Mouse (Mus musculus) neural tube, embryonic 14.5 days (tissue): ENCODE measurements around the gene Trib3. TPM values are rescaled to one million over a fixed set of nuclear protein-coding genes. Genes with fewer than 3 reads are reported as not detected.

Experiments used
- ATAC-seq: fragments of 200-750 bp; cut with Nextera tagmentation; 2 replicates; pipeline ENCODE4 v1.8.0; 2017; ENCODE audit warnings: low read depth, mild to moderate bottlenecking, moderate TSS enrichment, moderate library complexity
- H3K27ac ChIP-seq: fragments of 300-500 bp; sonication (generic); 2 replicates; pipeline ENCODE4 v1.5.1; 2014; ENCODE audit warnings: low read depth, mild to moderate bottlenecking, control low read depth, low read length, moderate library complexity, mixed read lengths
- H3K27me3 ChIP-seq: fragments of 300-500 bp; sonication (generic); 2 replicates; pipeline ENCODE4 v1.6.1; 2014; ENCODE audit warnings: low read length; ENCODE audit not compliant: control insufficient read depth, insufficient read depth
- H3K36me3 ChIP-seq: fragments of 300-500 bp; sonication (generic); 2 replicates; pipeline ENCODE4 v1.6.1; 2014; ENCODE audit warnings: low read length, mixed read lengths; ENCODE audit not compliant: control insufficient read depth, insufficient read depth
- H3K4me1 ChIP-seq: fragments of 300-500 bp; sonication (generic); 2 replicates; pipeline ENCODE4 v1.6.1; 2014; ENCODE audit warnings: low read length; ENCODE audit not compliant: control insufficient read depth, insufficient read depth
- H3K4me2 ChIP-seq: fragments of 300-500 bp; sonication (generic); 2 replicates; pipeline ENCODE4 v1.6.1; 2014; ENCODE audit warnings: mild to moderate bottlenecking, low read depth, low read length, control low read depth
- H3K4me3 ChIP-seq: fragments of 300-500 bp; sonication (generic); 2 replicates; pipeline ENCODE4 v1.5.1; 2014; ENCODE audit warnings: low read depth, low read length, control low read depth, mixed read lengths
- H3K9ac ChIP-seq: fragments of 300-500 bp; sonication (generic); replicated peaks from 2 replicates; pipeline ENCODE4 v1.6.1; 2014; ENCODE audit warnings: low read depth, mild to moderate bottlenecking, control low read depth, low read length, mixed read lengths
- H3K9me3 ChIP-seq: fragments of 300-500 bp; sonication (generic); 2 replicates; pipeline ENCODE4 v1.6.1; 2016; ENCODE audit warnings: low read length; ENCODE audit not compliant: control insufficient read depth
- WGBS: fragments of 180-500 bp; shearing (Covaris S2); extraction: QIAGEN DNeasy Blood & Tissue Kit; methylation state at CpG from one replicate; pipeline ENCODE4 v1.1.7; 2014; 5-methylcytosine and 5-hydroxymethylcytosine counted together
- polyA plus RNA-seq: library from polyadenylated mRNA; unstranded; fragments of >200 nt; fragmentation: Nextera tagmentation; extraction: Ambion mirVana; gene quantifications from 2 replicates; pipeline ENCODE4 v1.2.1, GENCODE M21; 2014

The Trib3 gene
- polyA plus RNA-seq, 1 experiment from 2014 or later = 1.1 TPM

DNA sequence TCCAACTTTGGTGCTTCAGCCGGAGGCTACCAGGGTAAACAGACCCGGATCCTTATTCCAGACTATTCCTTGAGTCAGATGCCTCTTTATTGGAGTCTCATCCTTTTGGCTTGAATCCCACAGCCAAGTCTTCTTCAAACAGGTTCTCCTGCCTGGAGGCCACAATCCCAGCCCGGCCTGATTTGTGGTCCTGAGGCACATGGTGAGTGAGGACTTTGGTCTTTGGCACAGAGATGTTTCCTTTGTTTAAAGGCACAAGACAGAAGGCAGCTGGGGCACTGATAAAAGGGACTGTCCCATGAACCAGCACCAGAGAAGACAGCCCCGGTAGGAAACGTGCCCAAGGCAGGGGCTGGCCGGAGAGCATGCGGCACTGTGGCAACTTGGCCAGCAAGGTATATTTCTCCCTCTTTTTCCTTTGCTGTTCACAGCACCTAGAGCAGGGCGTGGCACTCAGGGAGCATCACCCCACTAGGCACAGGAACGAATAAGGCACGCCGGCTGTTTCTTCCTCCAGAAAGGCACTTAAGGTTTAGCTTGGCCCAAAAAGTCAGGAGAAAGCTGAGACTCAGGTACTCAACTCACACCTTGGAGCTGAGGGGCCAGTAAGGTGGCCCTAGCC is 6.1 kb downstream of the Trib3 start:
- no peak overlapping the region for H3K4me3 ChIP-seq
- H3K9ac ChIP-seq = no peak overlapping the region
- H3K36me3 ChIP-seq = no peaks in the 10 kb centered on the region
- H3K27ac ChIP-seq = no peak overlapping the region
- H3K4me1 ChIP-seq = no peaks in the 10 kb centered on the region
- H3K4me2 ChIP-seq = no peak overlapping the region
- WGBS = 91% methylated on average over 11 of the region's 11 CpGs
- H3K9me3 ChIP-seq = no peaks in the 10 kb centered on the region
- ATAC-seq = no peak
- no peaks in the 10 kb centered on the region for H3K27me3 ChIP-seq

DNA sequence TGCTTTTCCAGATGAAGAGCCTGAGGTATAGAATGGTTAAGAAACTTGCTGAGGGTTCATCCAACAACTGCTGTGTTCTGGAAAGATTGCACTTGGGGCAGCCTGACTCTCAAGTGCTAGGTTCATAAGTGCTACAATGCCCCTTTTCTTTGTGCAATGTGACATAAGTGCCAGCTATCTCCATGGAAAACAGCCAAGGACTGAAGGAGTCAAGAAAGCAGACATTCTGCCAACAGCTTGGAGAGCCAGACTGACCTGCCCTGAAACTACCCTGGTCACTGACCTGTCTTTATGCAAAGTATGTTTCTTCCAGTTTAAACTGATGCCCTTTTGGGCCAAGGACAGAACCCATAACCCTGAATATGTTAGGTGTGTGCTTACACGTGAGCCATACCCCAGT is 7.0 kb downstream of the Trib3 start:
- ATAC-seq = no peak
- Histone ChIP-seq H3K4me1 (no peaks in the 10 kb centered on the region), H3K9ac (no peak overlapping the region), H3K9me3 (no peaks in the 10 kb centered on the region), H3K27me3 (peaks cover 2% of the 10 kb centered on the region; the same call in 1 of the 2 replicates), H3K36me3 (no peaks in the 10 kb centered on the region), H3K27ac (no peak overlapping the region), H3K4me3 (no peak overlapping the region), H3K4me2 (no peak overlapping the region)
- 70% methylated on average over 1 of the region's 1 CpGs for WGBS

DNA sequence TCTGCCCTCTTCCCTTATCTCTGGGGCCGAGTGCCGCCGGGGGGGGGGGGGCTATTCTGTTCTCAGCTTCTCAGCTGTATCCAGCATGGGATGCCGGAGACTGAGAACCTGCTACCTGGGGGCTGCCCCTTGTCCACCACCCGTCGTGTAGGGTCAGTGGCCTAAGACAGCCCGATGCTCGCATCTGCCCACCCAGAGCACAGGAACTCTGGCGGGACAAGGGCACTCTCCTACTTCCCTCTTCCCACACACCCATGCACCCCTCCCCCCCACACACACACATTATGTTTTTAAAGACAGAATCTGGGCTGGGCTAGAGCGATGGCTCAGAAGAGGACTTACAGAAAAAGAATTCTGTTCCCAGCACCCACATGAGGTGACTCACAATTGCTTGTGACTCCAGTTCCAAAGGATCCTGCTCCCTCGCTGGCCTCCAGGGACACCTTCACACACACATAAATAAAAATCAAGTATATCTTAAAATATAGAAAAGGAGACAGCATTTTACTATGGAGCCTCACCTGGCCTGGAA is 8.5 kb downstream of the Trib3 start:
- Histone ChIP-seq H3K9ac (no peak overlapping the region), H3K4me3 (no peak overlapping the region), H3K27ac (no peak overlapping the region), H3K36me3 (no peaks in the 10 kb centered on the region), H3K4me1 (peaks cover 13% of the 10 kb centered on the region; the same call in 1 of the 2 replicates), H3K4me2 (no peak overlapping the region), H3K27me3 (peaks cover 2% of the 10 kb centered on the region; the same call in 1 of the 2 replicates), H3K9me3 (no peaks in the 10 kb centered on the region)
- no peak for ATAC-seq
- 73% methylated on average over 7 of the region's 11 CpGs for WGBS

DNA sequence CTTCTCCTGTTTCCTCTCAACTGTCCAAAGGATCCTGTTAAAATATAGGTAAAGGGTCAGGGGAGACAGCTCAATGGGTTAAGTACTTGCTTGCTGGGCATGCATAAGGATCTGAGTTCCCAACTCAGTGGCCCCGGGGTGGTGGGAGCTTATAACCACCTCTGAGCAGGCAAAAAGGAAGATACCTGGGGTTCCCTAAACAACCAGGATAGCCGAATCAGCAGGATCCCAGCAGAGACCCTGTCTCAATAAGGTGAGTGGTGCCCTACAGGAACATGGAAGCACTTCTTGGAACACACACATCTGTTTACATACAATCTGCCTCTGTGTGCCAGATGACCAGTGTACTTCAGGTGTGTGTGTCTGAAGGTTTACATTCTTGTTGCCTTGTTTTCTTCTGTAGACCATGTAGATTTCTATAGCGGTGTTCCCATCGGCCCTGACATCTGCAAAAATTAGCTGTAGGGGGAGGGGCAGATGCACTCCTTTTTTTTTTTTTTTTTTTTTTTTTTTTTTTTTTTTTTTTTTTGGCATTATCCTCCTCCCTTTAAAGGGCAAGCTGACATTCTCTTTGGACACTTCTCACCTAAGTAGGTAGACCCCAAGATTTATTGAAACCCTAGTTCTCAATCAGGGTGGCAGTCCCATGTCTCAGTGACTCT is 10.4 kb downstream of the Trib3 start:
- H3K4me2 ChIP-seq = no peak overlapping the region
- no peak overlapping the region for H3K9ac ChIP-seq
- ATAC-seq = no peak
- H3K36me3 ChIP-seq = peaks cover 10% of the 10 kb centered on the region; the same call in 1 of the 2 replicates
- no peak overlapping the region for H3K27ac ChIP-seq
- peaks cover 2% of the 10 kb centered on the region; the same call in 1 of the 2 replicates for H3K27me3 ChIP-seq
- H3K4me1 ChIP-seq = peaks cover 13% of the 10 kb centered on the region; the same call in 1 of the 2 replicates
- WGBS = 76% methylated on average over 4 of the region's 4 CpGs
- no peak overlapping the region for H3K4me3 ChIP-seq
- no peaks in the 10 kb centered on the region for H3K9me3 ChIP-seq

- Histone ChIP-seq H3K4me1 (peaks cover 13% of the 10 kb centered on the region; the same call in 1 of the 2 replicates), H3K4me3 (peak within 1 kb of the TSS; percentile 93), H3K4me2 (peak within 1 kb of the TSS; percentile 79), H3K36me3 (peaks cover 15% of the 10 kb centered on the region), H3K9ac (peak within 1 kb of the TSS; percentile 89), H3K27me3 (peaks cover 2% of the 10 kb centered on the region; the same call in 1 of the 2 replicates), H3K9me3 (no peaks in the 10 kb centered on the region), H3K27ac (peak within 1 kb of the TSS; percentile 72)
- WGBS = under 1% methylated on average over 54 of the region's 54 CpGs
- peak; percentile 97 for ATAC-seq
Observed at GRCm38 (mm10) chr2:152332101-152332825, 11.6 kb downstream of the Trib3 start, which contains the start of gene Rbck1. Gene Rbck1 (minus strand): TSS chr2:152332653.

- peak overlapping the region; percentile 93 for H3K4me3 ChIP-seq
- ATAC-seq = no peak
- peaks cover 2% of the 10 kb centered on the region; the same call in 1 of the 2 replicates for H3K27me3 ChIP-seq
- 76% methylated on average over 7 of the region's 7 CpGs for WGBS
- no peak overlapping the region for H3K27ac ChIP-seq
- H3K4me2 ChIP-seq = peak overlapping the region; percentile 79; the same call in 1 of the 2 replicates
- peaks cover 29% of the 10 kb centered on the region for H3K36me3 ChIP-seq
- H3K9ac ChIP-seq = no peak overlapping the region
- peaks cover 13% of the 10 kb centered on the region; the same call in 1 of the 2 replicates for H3K4me1 ChIP-seq
- no peaks in the 10 kb centered on the region for H3K9me3 ChIP-seq
Observed at GRCm38 (mm10) chr2:152330858-152331423, 12.9 kb downstream of the Trib3 start.

DNA sequence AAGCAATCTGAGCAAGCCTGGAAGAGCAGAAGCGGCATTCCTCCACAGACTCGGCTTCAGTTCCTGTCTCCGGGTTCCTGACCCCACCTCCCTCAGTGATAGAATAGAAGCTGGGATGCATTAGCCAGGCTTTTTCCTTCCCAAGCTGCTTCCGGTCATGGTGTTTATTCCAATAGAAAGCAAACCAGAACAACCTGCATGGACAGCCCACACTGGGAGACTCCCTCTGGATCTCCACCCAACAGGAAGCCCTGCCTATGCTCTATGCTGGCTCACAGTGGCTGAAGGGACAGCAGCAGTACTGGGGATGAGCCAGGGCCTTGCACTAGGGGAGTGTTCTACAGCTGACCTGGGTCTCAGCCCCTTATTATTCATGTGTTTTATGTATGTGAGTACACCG is 15.9 kb downstream of the Trib3 start:
- H3K36me3 ChIP-seq = peaks cover 56% of the 10 kb centered on the region

DNA sequence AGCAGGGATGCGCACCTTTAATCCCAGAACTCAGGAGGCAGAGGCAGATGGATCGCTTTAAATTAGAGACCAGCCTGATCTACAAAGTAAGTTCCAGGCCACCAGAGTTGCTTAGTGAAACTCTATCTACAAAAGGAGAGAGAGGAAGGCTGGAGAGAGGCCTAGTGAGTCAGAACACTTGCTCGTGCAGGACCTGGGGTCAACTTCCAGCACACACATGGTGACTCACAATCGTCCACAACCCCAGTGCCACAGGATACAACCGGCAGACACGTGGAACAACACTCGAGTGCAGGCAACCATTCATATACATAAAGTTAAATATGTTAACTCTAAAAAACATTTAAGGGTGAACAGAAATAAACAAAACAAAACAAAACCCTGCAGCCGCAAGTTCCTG is 17.2 kb downstream of the Trib3 start:
- ATAC-seq = no peak
- Histone ChIP-seq H3K9ac (no peak overlapping the region), H3K4me1 (peaks cover 12% of the 10 kb centered on the region; the same call in 1 of the 2 replicates), H3K36me3 (peaks cover 67% of the 10 kb centered on the region), H3K4me3 (no peak overlapping the region), H3K27me3 (no peaks in the 10 kb centered on the region), H3K27ac (no peak overlapping the region), H3K4me2 (no peak overlapping the region), H3K9me3 (no peaks in the 10 kb centered on the region)
- 93% methylated on average over 8 of the region's 8 CpGs for WGBS

More for the DNA sequence above, 15.9 kb downstream of the Trib3 start:
- Histone ChIP-seq H3K4me1 (peaks cover 13% of the 10 kb centered on the region; the same call in 1 of the 2 replicates), H3K9me3 (no peaks in the 10 kb centered on the region), H3K4me3 (no peak overlapping the region), H3K4me2 (no peak overlapping the region), H3K27ac (no peak overlapping the region), H3K9ac (no peak overlapping the region), H3K27me3 (peaks cover 2% of the 10 kb centered on the region; the same call in 1 of the 2 replicates)
- 85% methylated on average over 5 of the region's 5 CpGs for WGBS
- ATAC-seq = no peak
